In genomic region chr11:97338977-97339315, GRCm38 (mm10) we compare ENCODE assay signal across 8 mouse cellular contexts. TPM values are rescaled to one million over a fixed set of nuclear protein-coding genes. Genes with fewer than 3 reads are reported as not detected.
DNase-seq lines count a peak whose midpoint lies in the region; ATAC-seq and TF ChIP-seq lines count a peak whose summit lies in the region.

No protein-coding gene starts in this region.

- intact Hi-C loops in heart, adult 2 months (cut with DNase I), result loop anchor here (10.0 kb wide), 1 partner anchor 264 kb away; no protein-coding TSS in a partner anchor

- no peak for ATAC-seq in CD4-positive, CD25-positive, alpha-beta regulatory T cell, adult 4 months

- no peak overlapping the region for H3K4me3 ChIP-seq in heart, adult 2 months
- H3K4me3 ChIP-seq in lung, adult 2 months (replicated peaks; ENCODE audit: extremely low read depth, low read depth, low read length), result peak overlapping the region; percentile 8

- no peaks in the 10 kb centered on the region for H3K4me1 ChIP-seq in heart, adult 2 months (ENCODE audit: control insufficient read depth, insufficient read depth, low read length)
- H3K4me1 ChIP-seq in lung, adult 2 months (ENCODE audit: control insufficient read depth, insufficient read depth, low read length), result peaks cover 5% of the 10 kb centered on the region; the same call in 1 of the 2 replicates

- H3K27ac ChIP-seq in heart, adult 2 months, result no peak overlapping the region

- no peaks in the 10 kb centered on the region for H3K36me3 ChIP-seq in heart, adult 2 months (ENCODE audit: control insufficient read depth, insufficient read depth, low read length)

- TF ChIP-seq CTCF in heart, adult 2 months (IDR thresholded peaks at IDR 0.05), result no peak
- no peak for TF ChIP-seq CTCF in lung, adult 2 months (IDR thresholded peaks at IDR 0.05; ENCODE audit: insufficient read depth, low read length)

- peak; percentile 52 for DNase-seq in adrenal gland, adult 8-10 months
- DNase-seq in cerebellum, adult 8-10 months, result peak; percentile 72
- DNase-seq in heart, adult 2 months, result peak; percentile 72 to 78
- DNase-seq in kidney, adult 18-20 months, result peak; percentile 79
- no peak for DNase-seq in lung, adult 2 months
- peak; percentile 19 for DNase-seq in right cerebral cortex, postnatal 25 days
- DNase-seq in natural killer cell, adult 2 months (ENCODE audit: low spot score in 2 of 2), result no peak

- 15% methylated on average over 17 of the region's 17 CpGs for WGBS in heart, adult 2 months
- WGBS in lung, adult 2 months, result 25% methylated on average over 17 of the region's 17 CpGs

- H3K9ac ChIP-seq in heart, adult 2 months (ENCODE audit: low read depth, low read length), result 0 out of 2 replicates have a peak overlapping the region, but pooled peaks have one; percentile 22

- peaks cover 3% of the 10 kb centered on the region; the same call in 1 of the 2 replicates for H3K27me3 ChIP-seq in heart, adult 2 months (ENCODE audit: control insufficient read depth, insufficient read depth, low read length)

- no peak for TF ChIP-seq EP300 in heart, adult 2 months (IDR thresholded peaks at IDR 0.05; ENCODE audit: insufficient read depth, low read depth, low read length)

- TF ChIP-seq POLR2A in heart, adult 2 months (IDR thresholded peaks at IDR 0.05; ENCODE audit: insufficient read depth, low read depth, low read length), result no peak
- no peak for TF ChIP-seq POLR2A in lung, adult 2 months (IDR thresholded peaks at IDR 0.05; ENCODE audit: borderline replicate concordance, extremely low read depth, low read depth, low read length)

- H3K79me2 ChIP-seq in heart, adult 2 months (replicated peaks; ENCODE audit: control insufficient read depth, insufficient read depth, low read length), result no peaks in the 10 kb centered on the region

RNA-seq across cellular contexts. Expression of gene Gpr179, which starts 12.9 kb away (rescaled TPM):
- total RNA-seq in adrenal gland, adult 8-10 months (2022), result 1 to 10 TPM in 3 of 4 experiments, under 1 TPM in 1; 0.96 to 6.4 (median 4.0) TPM
- under 1 TPM; 0.05 to 0.08 TPM for total RNA-seq in heart, adult 2 months (2021)
- 0.03 TPM in 1 of 2 replicates, not detected in the other for polyA plus RNA-seq in heart, adult 2 months (2012; rRNA removed)
- polyA plus RNA-seq in lung, adult 2 months (2012; rRNA removed), result 0.23 and 0.24 TPM in 2 replicates
- under 1 TPM; 0.16 to 0.30 TPM for polyA plus RNA-seq in CD4-positive, CD25-positive, alpha-beta regulatory T cell, adult 4 months (2017; shearing (Covaris generic))

RNA-seq across cellular contexts. Expression of gene Socs7, which starts 23.4 kb away (rescaled TPM):
- 10 to 100 TPM; 22.2 to 28.3 (median 24.9) TPM for total RNA-seq in adrenal gland, adult 8-10 months (2022)
- 10 to 100 TPM; 21.4 to 22.8 TPM for total RNA-seq in heart, adult 2 months (2021)
- 8.9 and 18.6 TPM in 2 replicates for polyA plus RNA-seq in heart, adult 2 months (2012; rRNA removed)
- polyA plus RNA-seq in lung, adult 2 months (2012; rRNA removed), result 9.8 and 11.3 TPM in 2 replicates
- 1 to 10 TPM; 7.6 to 8.4 TPM for polyA plus RNA-seq in CD4-positive, CD25-positive, alpha-beta regulatory T cell, adult 4 months (2017; shearing (Covaris generic))

RNA-seq across cellular contexts. Expression of gene Mrpl45, which starts 23.4 kb away (rescaled TPM):
- 10 to 100 TPM; 31.1 to 42.8 (median 35.9) TPM for total RNA-seq in adrenal gland, adult 8-10 months (2022)
- total RNA-seq in heart, adult 2 months (2021), result 10 to 100 TPM; 48.9 to 62.5 TPM
- 33.7 and 51.4 TPM in 2 replicates for polyA plus RNA-seq in heart, adult 2 months (2012; rRNA removed)
- 5.1 and 8.3 TPM in 2 replicates for polyA plus RNA-seq in lung, adult 2 months (2012; rRNA removed)
- polyA plus RNA-seq in CD4-positive, CD25-positive, alpha-beta regulatory T cell, adult 4 months (2017; shearing (Covaris generic)), result 10 to 100 TPM; 38.8 to 42.3 TPM

RNA-seq across cellular contexts. Expression of gene Npepps, which starts 58.5 kb away (rescaled TPM):
- 100 to 1,000 TPM in 2 of 4 experiments, 10 to 100 TPM in 2; 79.8 to 128 (median 106) TPM for total RNA-seq in adrenal gland, adult 8-10 months (2022)
- 10 to 100 TPM; 77.7 to 80.1 TPM for total RNA-seq in heart, adult 2 months (2021)
- 24.1 and 38.2 TPM in 2 replicates for polyA plus RNA-seq in heart, adult 2 months (2012; rRNA removed)
- polyA plus RNA-seq in lung, adult 2 months (2012; rRNA removed), result 22.3 and 23.1 TPM in 2 replicates
- polyA plus RNA-seq in CD4-positive, CD25-positive, alpha-beta regulatory T cell, adult 4 months (2017; shearing (Covaris generic)), result 10 to 100 TPM; 34.4 to 41.1 TPM

Comparison
In these comparisons a context has a peak if more than half of its experiments do, and no peak if none do; other contexts are left out.
1. DNase-seq: peak in adrenal gland, adult 8-10 months (single experiment), cerebellum, adult 8-10 months (single experiment), heart, adult 2 months (2 of 2), kidney, adult 18-20 months (single experiment) and right cerebral cortex, postnatal 25 days (single experiment); none in lung, adult 2 months (single experiment) and natural killer cell, adult 2 months (0 of 2).